Mouse (Mus musculus) hematopoietic stem cell, adult 5-6 weeks (primary cell): Measurements from ENCODE around the gene Lysmd1. TPM values are rescaled to one million over a fixed set of nuclear protein-coding genes. Genes with fewer than 3 reads are reported as not detected.

Source experiments
- ATAC-seq, 2 experiments: fragments of 125-278 bp in 1 of 2; replicated peaks in 1 of 2; 2 replicates each; pipeline ENCODE4 v1.8.0; 2016 to 2017; ENCODE audit warnings: inconsistent platforms in 2 of 2, mild to moderate bottlenecking in 2 of 2, moderate number of reproducible peaks in 2 of 2, low read depth in 1 of 2, moderate TSS enrichment in 1 of 2; ENCODE audit not compliant: low FRiP score in 2 of 2, poor library complexity in 2 of 2, severe bottlenecking in 2 of 2, insufficient read depth in 1 of 2, low TSS enrichment in 1 of 2
- total RNA-seq: library from RNA; stranded (forward); fragments of 172-1452, 232-1000 nt; gene quantifications from 2 replicates; pipeline ENCODE4 v1.2.3, GENCODE M21; 2017

The Lysmd1 gene
- total RNA-seq, 1 experiment from 2014 or later: 10.4 TPM

DNA sequence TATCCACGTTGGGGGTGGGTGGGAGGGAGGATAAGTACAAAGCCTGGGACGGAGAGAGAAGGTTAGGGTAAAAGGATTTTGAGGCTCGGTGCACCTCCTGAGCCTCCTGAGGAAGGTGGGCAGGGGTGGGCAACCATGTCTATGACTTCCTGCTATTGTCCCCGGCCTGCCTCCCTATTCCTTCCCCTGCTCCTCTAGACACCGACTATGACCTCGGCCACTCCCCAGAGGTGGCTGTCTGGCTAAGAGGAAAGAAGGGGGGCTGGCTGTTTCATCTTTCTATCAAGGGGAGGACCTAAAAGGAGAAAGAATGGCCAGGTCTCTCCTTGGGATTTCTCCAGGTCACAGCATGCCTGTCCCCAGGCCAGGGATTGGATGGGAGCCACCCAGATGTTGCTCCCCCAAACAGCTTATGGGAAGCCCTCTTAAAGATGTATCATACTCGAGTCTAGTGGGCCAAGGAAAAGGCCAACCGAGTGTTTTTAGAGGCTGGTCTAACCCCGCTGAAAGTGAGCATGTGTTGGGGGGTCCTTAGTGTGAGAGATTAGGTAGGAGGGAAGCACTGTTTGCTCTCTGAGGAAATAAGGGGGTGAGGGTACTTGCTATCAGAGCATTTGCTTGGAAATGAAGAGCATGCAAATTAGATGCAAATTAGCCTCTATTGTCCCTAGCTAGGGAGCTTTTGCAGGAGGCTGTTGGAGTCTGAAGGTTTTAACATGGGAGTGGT lies 27.9 kb downstream of the Lysmd1 start:
- ATAC-seq: no peak

DNA sequence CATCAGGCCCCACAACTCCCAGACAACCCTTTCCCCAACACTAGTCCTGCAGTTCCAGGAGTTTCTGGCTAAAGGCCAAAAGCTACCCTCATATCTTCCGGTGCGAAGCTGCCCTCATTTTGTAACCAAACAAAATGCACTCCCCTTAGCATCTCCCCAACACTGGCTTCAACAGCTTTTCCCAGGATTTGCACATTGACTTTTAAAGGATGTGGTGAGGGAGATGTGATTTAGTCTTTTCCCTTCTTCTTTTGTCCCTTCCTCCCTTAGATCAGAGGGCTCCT lies 28.4 kb downstream of the Lysmd1 start:
- ATAC-seq: no peak

DNA sequence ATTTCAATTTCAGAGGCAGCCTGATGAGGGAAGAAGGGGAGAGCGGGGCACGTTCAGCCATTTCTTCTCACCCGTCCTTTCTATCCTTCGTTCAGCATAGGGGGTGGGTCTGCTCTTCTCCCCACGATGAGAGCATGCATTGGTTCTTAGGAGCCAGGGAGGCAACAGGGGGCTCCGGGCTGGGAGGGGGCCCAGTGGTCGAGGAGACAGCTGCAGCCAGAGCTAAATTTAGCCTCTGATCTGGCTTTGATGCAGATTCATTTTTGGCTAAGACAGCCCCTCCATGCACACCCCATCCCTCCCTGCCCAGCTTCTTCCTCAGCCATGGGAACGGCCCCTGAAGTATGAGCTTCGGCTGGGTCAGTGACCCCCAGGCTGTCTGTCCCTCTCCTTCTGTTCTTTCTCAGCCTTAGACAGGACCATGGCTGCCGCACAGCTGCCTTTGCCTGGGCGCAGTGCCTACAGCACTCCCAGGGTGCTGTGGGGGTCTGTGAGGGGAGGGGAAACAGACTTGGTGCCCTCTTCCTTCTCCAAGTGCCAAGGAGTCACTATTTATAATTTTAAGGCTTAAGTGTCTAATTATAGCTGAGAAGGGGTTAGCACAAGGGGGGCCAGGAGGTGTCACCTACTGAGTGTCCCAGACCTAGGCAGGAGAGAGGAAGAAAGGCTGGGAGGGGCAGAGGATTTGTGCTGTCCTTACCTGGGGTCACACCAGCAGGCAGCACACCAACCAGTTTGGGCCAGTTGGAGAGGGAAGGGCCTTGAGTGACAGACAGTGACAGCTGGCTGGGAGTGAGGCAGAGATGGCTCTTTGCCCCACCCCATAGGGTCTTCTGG lies 29.7 kb downstream of the Lysmd1 start:
- ATAC-seq: no peak

DNA sequence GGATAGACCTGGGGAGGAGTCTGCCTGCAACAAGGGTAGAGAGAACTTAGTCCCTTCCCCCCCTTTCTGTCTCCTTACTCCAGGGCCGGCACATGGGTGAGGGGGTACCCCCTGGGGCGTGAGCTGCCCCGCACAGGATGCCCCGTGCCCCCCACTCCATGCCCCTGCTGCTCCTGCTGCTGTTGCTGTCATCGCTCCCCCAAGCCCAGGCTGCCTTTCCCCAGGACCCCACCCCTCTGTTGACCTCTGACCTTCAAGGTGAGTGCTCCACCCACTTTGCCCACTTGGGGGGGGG lies 30.3 kb downstream of the Lysmd1 start:
- ATAC-seq: no peak

DNA sequence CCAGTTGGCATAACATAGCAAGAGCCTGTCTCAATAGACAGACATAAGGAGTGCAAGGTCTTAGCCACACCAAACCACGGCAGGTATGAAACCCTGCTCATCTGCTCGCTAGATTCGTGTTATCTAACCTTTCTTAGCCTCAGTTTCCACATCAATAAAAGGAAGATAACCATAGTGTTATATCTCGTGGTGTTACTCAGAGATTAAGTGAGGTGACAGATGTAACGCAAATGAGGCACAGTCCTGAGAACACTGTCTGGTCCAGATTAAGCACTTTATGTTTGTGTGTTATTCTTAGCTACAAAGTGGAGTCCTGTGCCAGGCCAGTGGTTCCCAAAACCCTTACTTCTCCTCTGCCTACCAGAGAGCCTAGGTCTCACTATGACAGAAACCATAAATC lies 31.0 kb downstream of the Lysmd1 start:
- ATAC-seq: no peak

DNA sequence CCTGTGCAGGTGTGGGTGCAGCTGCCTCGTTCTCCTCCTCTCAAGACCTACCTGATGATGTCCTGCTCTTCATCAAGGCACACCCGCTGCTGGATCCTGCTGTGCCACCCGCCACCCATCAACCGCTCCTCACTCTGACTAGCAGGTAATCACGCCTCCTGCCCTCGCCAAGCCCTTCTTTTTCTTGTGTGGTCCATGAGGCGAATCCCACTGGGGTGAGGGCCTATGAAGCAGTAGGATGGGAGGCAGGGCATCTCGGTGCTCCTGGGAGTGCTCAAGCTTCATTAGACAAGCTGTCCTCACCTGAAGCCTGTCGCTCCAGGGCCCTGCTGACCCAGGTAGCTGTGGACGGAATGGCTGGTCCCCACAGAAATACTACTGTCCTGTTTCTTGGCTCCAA lies 36.1 kb downstream of the Lysmd1 start:
- ATAC-seq: no peak

DNA sequence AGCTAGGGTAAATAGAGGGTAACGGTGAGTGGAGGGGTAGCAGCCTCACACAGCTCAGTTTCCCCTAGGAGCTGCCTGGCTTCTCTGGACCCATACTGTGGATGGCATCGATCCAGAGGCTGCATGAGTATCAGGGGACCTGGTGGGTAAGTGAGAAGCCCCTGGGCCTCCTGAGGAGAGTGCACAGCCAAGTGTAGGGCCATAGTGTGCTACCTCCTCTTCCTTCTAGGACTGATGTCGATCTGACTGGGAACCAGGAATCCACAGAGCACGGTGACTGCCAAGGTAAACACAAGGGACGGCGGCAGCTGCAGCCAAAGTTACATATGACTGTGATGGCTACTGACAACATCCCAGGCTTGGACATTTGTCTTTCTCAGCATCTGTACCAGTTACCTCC lies 37.2 kb downstream of the Lysmd1 start:
- no peak for ATAC-seq

DNA sequence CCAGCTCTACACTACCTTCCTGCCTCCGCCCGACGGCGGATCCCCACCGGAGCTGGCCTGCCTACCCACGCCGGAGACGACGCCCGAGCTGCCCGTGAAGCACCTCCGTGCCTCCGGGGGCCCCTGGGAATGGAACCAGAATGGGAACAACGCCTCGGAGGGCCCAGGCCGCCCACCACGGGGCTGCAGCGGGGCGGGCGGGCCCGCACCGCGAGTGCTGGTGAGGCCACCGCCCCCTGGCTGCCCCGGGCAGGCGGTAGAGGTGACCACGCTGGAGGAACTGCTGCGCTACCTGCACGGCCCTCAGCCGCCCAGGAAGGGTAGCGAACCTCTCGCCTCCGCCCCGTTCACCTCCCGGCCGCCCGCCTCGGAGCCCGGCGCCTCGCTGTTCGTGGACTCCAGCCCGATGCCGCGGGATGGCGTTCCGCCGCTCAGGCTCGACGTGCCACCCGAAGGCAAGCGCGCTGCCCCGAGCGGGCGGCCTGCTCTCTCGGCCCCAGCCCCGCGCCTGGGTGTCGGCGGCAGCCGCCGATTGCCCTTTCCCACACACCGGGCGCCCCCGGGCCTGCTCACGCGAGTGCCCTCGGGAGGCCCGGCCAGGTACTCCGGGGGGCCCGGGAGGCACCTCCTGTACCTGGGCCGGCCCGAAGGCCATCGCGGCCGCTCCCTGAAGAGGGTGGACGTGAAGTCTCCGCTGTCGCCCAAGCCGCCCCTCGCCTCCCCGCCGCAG lies 38.8 kb downstream of the Lysmd1 start:
- ATAC-seq: no peak

DNA sequence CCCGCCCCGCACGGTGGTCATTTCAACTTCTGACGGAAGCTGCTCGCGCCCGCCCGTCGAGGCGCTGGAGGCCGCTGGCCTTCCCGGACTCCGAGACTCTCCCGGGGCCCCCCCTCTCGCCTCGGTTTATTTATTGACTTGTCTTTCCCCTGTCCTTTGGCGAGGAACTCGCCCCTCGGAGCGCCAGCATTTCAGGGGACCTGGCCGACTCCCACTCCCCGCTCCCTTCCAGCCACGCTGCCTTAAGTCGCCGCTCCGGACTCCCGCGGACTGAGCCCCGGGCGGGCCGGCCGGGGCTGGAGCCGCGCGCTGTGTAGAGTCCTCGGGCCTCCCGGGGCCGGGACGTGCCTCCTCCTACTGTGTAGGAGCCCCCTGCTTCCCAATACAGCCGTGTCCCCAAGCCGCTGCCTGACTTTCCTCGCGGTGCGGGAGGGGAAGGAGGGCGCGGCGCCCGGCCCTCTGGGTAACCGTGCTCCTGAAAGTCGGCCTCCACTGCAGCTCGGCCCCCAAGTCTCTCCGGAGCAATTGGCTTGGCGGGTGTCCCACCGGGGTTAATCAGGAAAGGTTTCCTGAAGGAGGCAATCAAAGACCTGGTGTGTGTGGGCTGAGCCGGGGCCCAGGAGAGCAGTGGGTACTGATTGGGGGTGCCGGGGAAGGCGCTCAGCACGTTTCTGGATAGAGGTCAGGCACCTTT lies 39.5 kb downstream of the Lysmd1 start:
- peak in 1 of 2 experiments; percentile 10; a peak in 1 of 4 replicates for ATAC-seq

DNA sequence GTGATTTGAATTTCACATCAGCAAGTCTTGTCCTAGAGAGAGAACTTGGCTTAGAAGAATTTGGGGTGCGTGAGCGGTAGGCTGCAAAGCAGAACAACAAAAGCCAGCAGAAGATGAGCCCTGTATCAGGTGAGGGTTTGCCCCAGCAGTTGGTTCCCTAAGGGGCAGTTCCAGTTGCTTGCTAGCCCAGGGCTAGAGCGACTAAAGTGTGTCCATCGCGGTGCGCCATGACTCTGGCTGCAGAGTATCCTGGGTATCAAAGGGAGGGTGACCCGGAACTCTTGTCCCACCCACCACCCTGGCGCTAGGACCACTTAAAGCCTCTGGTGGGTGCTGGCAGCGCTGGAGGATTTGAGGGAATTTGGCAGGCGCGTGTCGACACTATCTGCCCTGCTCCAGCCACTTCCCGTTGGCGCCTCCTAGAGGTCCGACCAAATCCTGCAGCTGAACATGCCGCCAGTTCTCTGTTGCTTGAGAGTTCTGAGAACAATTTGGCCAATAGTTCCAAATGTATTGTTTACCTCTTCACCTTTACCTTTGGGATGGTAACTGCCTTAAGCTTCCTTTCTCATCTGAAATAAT lies 40.2 kb downstream of the Lysmd1 start:
- ATAC-seq: peak; percentile 77 to 84

DNA sequence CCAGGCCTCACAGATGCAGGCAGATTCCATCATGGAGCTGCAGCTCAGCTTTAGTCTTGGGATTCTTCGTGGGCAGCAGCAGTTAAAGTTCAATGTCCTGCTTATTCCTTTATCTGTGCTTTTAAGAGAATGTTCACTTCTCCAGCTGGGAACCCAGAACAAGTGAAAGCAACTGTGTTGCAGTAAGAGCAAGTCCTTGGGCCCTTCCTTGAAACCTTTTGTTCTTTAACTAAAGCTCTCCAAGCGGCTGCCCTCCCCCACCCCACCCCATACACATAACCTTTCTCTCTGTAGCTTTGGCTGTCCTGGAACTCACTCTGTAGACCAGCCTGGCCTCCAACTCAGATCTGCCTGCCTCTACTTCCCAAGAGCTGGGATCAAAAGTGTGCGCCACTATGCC lies 42.6 kb downstream of the Lysmd1 start:
- no peak for ATAC-seq

DNA sequence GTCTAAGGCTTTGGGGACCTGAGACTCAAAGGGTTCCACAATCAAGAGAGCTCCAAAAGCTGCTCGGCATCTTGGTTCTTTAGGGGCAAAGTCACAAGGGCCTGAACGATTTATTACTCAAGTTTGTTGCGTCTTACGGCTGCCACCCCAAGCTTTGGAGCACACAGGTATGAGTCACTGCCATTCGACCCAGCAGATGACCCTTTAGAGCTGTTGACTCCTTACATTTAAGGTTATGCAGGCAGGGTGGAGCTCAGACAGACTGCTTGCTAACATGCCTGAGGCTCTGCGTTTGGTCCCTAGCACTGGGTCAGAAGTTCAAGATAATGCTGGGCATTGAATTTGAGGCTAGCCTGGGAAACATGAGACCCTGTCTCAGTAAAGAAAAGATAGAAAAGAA lies 43.7 kb downstream of the Lysmd1 start:
- ATAC-seq: no peak

DNA sequence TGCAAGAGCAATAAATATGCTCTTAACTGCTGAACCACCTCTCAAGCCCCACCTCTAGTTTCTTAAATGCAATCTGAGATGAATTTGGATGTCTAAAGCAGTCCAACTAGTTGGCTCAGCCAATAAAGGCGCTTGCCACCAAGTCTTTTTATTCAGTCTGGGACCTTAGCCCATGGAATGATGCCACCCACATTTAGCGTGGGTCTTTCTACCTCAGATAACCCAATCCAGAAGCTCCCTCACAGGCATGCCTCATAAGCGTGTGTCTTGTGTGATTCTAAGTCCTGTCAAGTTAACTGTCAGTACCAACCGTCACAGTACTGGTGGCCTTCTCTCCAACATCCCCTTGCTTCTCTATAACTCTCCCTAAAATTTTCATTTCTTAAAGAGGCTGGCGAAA lies 45.1 kb downstream of the Lysmd1 start:
- ATAC-seq: no peak

DNA sequence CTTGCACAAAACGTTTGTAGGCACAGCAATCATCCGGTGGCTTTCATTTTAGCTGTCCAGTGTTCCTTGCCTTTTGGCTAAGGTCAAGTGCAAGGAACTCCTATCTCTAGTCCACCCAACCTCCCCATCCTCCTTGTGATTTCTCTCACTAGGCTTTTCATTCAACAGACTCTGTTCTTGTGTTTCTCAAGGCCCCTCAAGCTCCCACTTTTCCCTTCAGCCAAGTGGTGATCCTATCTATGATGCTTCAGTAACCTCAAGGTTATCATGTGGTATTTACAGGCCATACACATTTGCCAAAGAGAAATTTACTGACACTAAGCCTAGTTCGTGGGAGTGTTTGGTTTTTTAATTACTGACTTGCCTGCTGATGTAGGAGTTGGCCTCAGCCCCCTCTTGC lies 46.0 kb downstream of the Lysmd1 start:
- ATAC-seq: no peak

DNA sequence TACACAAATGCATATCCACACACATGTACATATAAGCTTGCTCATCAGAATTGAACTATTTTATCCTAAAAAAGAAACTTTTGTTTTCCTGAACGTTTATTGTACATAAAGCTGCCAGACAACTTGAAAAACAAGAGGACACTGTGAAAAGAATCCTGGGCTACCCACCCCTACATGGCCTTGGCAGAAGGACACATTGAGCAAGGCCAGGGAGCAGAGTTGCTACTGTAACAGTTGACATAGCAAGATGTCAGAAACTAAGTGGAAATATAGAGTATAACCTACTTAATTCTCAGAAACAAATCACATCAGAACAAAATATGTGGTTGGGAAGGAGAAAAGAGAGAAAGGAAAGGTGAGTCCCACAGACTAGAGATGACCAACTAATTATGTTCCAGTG lies 48.0 kb downstream of the Lysmd1 start:
- ATAC-seq: no peak

DNA sequence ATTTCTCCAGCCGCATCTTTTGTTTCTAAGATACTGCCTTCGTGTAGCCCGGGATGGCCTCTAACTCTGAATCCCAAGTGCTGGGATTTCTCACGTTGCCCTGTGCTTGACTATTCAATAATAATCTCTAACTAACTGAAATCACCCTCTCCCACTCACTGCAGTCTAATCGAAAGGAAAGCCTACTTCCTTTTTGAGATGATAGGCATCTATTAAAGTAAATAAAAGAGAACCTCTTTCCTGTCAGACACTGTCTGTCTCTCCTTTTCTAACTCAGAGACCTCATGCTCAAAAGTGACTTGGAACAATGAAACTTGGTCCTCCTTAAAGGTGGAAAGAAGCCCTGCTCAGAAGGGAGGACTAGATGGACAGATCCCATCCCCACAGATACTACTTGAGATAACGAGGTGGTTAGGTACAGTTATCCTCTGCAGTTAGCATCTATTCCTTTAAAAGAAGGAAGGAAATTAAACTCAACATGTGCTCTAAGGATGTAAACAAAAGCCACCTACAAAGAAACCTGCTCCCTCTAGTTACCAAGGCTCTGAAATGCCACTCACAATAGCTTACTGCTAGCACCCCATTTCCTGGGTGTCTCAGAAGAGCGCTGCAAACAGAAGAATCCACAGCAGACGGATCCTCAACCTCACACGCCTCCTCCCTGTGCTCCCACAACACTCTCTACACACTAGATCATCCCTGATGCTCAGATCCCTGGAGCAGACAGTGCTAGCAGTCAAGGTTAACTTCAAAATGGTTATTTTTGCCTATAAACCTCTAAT lies 51.1 kb downstream of the Lysmd1 start:
- ATAC-seq: no peak

DNA sequence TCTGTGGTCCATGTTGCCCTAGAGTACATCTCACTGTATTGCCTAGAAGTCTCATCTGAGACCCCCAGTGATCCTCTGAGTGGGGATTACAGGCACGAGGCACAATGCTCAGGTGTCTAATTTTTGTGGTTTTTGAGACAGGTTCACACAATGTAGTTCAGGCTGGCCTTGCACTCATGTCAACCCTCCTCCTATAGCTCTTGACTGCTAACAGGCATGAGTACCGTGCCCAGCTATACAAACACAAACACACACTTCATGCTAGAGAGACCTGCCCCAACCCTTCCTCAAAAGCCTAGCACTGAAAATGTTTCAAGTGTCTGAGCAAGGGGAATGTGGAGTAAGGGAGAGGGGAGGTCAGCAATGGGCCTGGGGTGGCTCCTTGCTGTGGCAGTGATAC lies 52.2 kb downstream of the Lysmd1 start:
- no peak for ATAC-seq
